Mouse (Mus musculus) adrenal gland, adult (tissue): Measurements from ENCODE around the gene Lrrtm3.

ENCODE experiments used
- DNase-seq, 2 experiments: peaks; one replicate each; pipeline ENCODE4 v3.0.0; 2022 to 2023; ENCODE audit warnings: low spot score in 1 of 2; ENCODE audit not compliant: inconsistent age in 2 of 2

Gene Lrrtm3

DNA sequence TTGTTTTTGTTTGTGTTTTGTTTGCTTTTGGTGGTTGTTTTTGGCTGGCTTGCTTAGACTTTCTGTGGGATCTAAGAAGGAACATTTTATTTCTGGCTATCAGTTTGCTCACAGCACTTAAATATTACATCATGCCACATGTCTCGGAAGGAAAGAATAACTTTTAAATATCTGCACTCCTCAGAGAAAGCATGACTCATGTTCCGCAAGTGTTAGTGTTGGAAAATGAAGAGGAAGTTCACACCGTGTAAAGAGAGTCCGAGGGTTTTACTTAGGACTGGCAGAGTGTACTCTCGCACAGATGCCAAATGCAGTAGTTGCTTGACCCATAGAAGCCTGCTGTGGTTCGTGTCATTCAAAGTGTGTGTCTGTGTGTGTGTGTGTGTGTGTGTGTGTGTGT, 40.9 kb downstream of the Lrrtm3 start:
- DNase-seq: no peak

DNA sequence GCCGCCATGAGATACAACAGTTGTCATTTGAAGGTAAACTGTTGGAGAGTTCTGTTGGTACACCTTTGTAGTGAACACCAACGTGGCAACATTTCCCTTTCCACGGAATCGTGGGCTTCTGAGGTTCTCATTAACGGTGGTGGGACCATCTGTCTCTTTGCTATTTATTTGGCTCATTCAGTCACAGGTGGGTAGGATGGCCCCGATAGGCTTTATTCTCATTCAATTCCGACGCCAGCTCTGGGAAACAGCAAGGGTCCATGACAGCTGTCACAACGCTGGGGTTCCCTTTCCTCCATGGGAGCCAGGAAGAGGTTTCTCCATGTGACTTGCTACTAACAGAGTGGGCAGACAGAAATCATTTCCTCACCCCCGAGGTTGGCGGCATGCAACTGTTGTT, 48.2 kb downstream of the Lrrtm3 start:
- no peak for DNase-seq

DNA sequence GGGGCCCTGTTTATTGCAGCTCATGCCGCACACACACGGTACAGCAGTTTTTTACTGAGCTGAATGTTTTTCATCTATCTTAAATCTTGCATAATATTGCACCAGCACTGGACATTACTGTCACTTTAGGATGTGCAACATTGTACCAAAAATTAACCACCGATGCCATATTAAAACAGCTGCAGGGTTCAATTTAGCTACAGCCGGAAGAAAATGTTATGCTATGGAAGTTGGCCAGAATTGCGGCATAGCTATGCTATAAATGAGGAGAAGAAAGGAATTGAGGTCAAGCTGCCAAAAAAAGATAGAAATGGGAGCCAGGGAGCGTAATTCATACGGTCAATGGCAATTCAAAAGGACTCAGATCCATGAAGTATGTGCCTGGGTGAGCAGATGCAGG, 48.9 kb downstream of the Lrrtm3 start:
- DNase-seq: no peak

DNA sequence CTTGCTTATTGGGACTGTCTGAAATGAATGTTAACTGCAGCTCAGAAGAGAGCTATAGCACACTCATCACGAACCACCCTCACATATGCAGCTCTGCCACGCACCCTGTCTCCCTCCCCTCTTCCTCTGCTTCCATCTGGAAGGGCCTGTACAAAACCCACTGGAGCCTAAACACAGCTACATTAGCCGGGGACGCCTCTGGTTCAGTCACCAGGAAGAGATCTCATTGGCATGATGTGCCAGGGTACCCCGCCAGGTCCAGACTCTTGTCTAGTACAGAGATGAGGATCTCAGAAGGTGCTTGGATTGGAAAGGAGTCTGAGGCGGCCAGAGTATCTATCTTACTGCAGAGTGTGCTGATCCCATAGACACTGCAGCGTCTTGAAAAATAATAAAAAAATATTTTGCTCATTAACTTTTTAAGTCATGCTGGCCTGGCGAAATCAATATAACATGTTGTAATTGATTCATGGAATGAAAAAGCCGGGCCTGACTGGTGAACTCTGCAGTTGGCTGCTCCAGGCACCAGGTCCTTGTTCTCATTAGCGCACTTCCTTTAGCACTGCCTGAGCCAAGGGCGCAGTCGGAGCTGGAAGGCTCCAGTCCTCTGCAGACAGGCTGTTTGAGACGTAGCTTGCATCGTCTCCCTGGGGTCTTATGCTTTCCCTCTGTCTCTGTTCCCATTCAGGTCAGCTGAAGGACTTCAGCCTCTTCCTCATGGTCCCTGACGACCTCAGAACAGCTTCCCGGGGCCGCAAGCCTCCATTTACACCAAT, 50.1 kb downstream of the Lrrtm3 start:
- no peak for DNase-seq

DNA sequence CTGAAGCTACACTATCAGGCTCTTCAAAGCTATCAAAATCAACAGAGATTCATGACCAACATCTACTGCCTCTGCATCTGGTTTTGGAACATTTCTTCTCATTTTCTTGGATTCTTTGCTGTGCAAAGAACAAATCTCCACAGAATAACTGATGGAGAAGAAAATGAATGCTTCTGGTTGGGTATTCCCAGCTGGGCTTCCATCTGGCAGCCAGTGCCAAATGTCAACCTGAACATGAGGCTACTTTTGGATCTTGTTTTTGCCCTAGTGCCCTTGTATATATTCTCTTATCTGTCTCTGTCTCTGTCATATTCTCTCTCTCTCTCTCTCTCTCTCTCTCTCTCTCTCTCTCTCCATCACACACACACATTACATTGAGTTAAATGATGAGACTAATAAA, 59.2 kb downstream of the Lrrtm3 start:
- no peak for DNase-seq

DNA sequence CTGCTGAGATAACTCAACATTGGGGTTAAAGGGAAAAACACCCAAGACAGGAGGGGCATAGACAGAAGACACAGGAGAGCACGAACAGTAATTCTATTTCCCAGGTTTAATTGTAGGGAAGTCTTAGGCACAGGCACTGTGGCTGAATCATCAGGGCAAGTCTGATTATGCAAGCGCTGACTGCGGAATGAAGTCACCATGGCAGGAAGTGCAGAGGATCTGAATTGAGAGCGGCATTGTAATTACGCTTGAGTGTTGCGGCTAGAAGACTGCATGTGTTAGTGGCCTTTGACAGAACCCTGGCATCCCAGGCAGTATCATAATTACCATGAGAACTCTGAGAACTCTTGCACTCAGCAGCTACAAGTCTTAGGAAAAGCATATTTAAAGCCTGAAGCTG, 66.7 kb downstream of the Lrrtm3 start:
- DNase-seq: peak in 1 of 2 experiments; percentile 42

DNA sequence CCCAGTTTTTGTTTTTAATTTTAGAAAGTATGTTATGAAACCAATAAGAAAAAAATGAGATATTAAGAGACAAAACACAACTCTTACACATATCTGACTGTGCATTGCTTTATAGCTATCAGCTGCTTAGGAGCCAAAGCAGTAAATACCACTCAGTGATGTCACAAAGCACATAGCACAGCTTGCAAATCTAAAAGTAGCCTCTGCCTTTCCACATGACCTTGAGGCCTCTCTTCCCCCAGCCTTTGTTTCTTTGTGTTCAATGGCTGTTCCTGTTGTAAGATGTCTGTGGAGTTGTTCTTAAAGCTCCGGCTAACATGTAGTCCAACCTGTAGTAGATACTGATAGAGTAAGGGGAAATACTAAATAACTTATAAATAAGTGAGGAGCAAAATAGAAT, 69.7 kb downstream of the Lrrtm3 start:
- DNase-seq: no peak

DNA sequence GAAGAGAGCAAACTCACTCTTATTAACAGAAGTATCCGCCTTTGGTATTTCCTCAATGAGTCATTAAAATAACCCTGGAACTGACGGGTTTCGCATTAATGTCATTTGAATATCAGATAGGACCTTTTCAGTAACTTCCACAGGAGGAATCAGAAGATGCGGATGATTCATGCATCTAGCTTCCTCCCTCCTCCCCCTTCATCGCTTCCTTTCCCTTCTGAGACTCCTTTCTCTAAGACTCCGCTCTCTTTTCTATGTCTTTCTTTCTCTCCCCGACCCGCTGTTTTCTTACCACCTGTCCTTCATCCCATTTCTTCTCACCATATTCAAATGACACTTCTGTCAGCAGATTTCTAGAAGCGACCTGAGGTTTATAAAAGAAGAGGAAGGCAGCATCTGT, 88.1 kb downstream of the Lrrtm3 start:
- no peak for DNase-seq

DNA sequence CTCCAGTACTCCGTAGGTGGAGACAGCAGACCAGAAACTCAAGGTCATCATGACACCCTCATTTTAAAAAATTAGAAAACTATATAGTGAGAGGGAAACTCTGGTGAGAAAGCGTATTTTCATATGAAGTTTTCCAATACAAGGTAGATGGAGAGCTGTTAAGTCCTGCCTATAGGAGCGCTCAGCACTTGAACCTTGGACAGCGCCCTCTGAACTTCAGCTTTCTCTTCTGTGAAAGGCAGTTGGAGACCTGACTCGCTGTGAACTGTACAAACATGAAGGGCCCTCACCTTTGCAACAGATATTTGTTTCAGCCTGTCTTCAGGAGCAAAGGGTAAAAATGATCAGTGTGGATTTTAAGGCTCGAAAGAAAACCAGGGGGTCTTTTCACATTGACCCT, 88.5 kb downstream of the Lrrtm3 start:
- DNase-seq: no peak

DNA sequence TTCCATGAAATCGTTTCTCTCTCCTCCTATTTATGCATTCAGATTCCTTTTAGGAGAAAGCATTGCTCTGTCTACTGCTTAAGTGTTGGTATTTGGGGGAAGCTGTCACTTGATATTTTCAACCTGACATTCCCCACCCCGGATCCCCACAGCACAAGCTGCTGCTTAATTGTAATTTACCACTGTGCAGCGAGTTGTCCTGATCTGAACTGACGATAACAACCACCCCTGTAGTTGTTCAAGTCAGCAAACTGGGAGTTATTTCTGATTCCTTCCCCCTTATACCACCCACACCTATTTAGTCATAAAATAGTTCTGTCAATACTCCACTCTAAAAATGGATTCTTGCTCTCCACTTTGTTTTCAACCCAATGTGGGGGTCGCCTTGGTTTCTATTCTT, 95.8 kb downstream of the Lrrtm3 start:
- DNase-seq: no peak

DNA sequence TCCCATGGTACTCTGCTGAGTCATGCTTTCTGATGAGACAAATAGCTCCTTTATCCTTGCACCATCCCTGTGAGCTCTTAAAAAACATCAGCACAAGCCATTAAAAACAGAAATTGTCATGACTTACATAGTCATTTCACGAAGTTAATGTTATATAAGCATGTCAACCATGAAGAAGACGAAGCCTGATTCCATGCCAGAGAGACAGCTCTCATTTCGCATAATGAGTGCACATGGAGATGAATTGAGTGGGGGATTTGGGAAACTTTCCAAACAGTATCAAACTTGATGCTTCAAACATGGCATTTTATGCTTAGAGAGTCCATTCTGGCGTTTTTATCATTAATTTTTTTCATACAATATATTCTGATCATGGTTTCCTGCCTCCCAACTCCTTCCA, 104.5 kb downstream of the Lrrtm3 start:
- peak in 1 of 2 experiments; percentile 48 for DNase-seq

DNA sequence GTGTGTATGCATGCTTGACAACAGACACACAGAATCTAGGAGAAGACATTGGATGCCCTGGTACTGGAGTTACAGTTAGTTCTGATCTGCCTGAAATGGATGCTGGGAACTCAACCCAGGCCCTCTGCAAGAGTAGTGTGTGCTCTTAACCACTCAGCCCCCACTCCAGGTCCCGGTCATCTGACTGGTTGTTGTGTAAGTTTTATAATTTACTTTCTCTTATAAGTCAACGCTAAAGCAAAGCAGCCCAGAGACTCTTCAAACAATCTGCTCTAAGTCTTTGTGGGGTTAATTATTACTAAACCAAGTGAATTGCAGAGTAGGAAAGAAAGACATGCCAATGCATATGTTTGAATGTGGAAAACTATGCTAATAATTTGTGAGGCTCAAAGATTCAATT, 110.7 kb downstream of the Lrrtm3 start:
- DNase-seq: no peak

DNA sequence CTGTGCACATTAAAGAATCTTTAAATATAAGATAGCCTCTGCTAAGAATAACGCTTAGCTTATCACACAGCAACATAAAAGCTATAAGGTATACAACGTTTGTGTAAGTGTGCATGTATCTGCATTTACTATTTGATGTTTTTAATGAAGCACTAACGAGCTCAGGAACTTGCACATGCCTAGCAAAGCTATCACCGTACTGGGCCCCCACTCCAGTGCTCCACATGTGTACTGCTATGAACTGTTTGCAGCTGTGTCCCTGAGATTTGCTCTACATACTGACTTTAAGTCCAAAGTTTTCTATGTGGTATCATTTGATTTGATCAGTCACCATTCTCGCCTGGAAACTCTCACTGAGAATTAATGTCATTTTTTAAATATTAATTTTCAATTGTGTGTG, 111.1 kb downstream of the Lrrtm3 start:
- DNase-seq: no peak

DNA sequence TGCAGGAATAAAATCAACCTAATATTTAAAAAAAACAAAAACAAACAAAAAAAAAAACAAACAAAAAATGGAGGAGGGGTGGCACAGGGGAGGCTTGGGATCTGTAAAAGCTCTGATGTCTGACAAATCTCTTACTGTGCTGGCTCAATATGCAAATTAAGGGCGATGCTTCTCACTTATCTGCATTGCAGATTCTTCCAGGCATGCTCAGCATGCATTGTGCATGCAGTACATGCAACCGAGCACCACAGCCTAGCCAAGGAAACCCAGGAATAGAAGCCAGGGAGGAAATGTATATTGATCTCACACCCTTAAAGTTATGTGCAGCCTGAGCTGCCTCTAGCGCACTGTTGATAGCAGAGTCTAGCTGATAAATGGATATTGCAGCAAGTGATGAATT, 111.5 kb downstream of the Lrrtm3 start:
- no peak for DNase-seq

DNA sequence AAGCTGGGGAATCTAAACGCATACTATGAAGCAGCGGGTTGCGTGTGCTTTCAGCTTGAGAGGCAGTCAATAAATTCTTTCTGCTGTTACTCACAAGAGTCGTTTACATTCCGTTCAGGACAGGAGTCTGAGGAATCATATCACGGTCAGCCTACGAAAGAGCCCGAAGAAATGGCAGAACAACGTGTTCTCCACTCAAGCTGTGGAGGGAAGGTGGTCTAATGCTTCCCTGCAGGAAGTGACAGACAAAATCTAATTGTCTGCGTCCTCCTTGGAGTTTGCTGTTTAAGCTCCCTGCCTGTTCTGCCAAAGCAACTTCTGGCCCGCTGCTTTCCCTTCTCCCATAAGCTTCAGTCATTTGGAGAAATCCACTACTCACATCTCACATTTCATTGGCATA, 112.0 kb downstream of the Lrrtm3 start:
- DNase-seq: no peak

DNA sequence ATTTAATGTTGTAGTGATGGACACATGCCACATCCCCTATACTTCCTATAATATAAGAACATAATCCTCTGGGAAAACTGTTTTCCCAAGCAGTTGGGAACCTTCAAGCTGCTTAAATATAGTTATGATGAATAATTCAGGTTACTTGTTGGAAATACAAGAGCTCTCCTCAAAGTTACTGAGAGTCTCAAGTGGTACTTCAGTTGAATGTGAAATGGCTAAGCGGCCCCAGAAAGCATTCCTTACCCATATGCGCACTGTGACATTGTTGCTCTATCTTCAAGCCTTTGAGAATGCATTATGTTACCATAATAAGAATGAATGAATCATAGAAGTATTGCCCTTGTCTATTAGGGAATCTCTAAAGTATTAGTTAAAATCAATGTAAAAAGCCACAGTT, 117.8 kb downstream of the Lrrtm3 start:
- DNase-seq: no peak

DNA sequence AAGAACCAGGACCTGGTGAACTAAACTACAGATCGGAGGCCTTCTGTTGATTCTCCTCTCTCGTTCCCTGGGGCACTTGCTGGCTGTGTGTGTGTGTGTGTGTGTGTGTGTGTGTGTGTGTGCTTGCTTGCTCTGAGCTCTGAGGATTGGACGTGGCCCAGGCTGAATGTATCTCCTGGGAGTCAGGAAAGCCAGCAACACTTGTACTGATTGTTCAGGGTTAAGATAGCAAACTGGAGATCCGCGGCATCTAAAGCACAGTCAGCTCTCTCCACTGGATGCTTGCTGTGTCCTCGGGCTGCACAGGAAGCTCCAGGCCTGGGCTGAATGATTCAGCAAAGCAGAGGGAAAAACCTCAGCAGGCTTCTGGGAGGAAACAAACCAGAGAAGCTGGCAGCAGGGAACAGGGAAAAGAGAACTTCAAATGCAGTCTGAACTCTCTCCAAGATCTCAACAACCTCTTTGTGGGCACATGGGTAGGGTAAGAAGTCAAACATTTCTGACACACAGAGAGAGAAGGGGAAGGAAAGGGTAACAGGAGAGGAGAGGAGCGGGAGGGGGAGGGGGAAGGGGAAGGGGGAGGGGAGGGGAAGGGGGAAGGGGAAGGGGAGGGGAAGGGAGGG, 135.7 kb downstream of the Lrrtm3 start:
- peak; percentile 16 to 35 for DNase-seq

DNA sequence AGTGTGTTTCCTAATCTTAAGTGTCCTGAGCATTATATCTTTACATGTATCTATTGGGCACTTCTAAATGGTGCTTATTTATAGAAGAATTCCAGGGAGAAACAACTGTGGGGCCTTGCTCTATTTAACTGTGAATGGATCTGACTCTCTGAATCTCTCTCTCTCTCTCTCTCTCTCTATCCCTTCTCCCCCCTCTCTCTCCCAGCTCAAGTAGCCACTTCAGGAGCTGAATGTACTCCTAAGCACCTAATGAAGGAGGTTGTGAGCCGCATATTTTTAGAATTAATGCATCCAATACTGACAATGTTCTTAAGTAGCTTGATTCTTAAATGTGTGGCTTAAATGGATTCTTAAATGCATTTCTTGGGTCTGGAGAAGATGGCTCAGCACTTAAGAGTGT, 138.6 kb downstream of the Lrrtm3 start:
- DNase-seq: no peak

DNA sequence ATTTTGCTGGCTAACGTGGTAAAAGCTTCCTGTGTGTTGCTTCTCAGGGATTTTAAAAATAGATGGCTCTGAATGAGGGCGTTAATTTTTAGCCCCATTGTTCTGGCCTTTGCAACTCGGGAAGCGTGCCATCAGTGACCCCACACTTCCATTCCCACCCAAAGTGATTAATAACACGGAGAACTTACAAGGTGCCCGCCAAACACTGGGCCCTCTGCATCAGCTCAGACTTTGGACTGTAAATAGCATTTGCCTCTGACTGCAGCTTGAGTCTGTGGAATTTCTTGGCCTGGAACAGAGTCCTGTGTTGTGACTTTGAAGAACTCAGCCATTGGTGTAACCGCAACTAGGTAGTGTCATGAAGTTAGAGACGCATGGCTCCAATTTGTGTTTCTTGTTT, 139.2 kb downstream of the Lrrtm3 start:
- DNase-seq: no peak

DNA sequence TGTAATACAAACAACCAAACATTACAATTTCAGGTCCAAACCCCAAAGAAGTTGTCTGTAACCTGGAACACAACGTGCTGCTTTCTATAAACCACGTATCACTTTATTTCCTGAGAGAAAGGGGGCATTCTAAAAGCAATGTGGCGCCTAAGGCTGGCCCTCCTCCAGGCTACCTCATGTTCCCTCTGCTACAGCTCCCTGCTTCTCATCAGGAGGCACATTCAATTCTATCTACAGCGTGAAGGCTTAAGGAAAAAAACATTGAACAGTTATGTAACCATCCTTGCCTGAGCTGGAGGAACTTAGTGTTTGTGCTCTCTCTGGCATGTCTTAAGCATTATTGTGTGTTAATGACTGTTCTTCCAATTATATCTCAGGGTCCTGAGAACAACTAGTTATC, 142.8 kb downstream of the Lrrtm3 start:
- DNase-seq: no peak

DNA sequence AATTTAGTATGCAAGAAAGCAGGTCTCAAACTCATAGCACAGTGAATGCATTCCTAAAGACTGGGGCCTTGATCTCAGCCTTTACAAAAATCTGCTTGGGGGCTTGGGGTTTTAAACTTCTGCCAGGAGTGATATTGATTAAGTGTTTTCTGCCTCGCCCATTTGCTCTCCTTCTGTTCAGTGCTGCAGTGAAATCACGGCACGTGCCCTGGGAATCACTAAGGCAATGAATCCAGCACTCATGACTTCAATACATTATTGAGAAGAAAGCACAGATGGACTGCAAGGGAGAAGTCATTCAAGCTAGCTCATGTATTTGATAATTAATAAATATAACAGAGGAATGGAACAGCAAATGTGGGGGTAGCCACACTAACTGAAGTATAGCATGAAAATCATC, 144.5 kb downstream of the Lrrtm3 start:
- no peak for DNase-seq

DNA sequence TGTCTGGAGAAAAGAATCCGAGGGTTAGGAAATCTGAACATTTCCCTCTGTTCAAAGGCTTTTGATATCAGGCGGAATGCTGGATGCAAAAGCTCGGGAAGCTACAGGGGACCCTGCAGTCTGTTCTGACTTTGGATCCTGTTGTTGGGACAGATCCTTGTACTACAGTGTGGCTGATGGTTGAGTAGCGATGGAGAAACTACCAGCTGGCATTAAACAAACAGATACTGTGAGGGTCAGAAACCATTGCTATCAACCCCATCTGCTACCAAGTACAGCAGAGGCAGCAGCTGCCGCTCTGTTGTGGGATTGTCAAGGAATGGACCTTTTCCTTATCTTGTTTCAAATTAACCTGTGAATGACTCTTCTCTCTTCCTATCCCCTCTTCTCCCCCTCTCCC, 156.1 kb downstream of the Lrrtm3 start:
- no peak for DNase-seq

DNA sequence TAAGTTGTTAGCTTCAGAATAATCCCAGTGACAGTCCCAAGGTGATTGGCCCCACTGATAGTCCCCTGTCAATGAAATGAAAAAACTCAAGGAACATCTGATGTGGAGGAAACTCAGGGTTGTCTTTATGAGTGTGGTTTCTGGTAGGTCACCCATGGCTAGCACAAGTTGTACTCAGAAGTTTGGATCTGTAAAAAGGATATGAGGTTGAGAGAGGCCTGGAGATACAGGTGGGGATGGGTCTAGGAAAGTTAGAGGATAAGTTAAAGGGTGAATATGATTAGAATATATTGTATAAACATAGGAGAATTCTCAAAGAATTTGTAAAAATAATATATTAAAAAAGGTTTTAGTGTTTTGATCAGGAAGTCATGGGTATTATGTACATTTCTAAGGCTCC, 162.7 kb downstream of the Lrrtm3 start, which contains the start of gene Gm10118:
Gene Gm10118 (minus strand): TSS at position 101 of the 400 bp plus-strand sequence.
- DNase-seq: no peak
